Mouse (Mus musculus) monocyte, adult 2 months (primary cell): ENCODE measurements around the gene Fcrla.
"Not testable (repeated sequence)": the region's sequence is repeated elsewhere in the genome, so short reads cannot be mapped to it uniquely, and the experiment has no call there.

Experiments used
- DNase-seq, 2 experiments: peaks; one replicate each; pipeline ENCODE4 v3.0.0; 2022; ENCODE audit warnings: low spot score in 2 of 2, low read depth in 1 of 2

Gene Fcrla

GRCm38 (mm10) chr1:170927378-170927777 lies at the start of gene Fcrla:
TSS of gene Fcrla (minus strand) at chr1:170927583.
- DNase-seq, result no peak

DNA sequence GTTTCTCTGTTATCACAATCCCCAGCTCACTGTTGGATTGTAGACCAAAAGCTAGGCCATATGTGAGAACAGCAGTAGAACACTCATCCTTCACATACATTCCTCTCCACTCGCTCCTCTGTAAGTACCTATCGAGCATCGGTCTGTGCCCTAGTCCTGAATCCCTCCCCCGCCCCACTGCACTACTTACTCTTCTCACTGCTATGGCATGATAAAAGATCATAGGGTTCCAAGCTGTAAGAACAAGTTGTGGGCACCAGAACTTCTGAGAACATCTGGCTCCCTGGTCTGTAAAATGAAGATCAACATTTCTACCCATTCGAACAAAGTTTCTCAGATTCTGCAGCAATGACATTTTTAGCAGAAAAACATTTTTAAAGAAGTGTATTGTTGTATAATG lies 49.1 kb upstream of the Fcrla start, which contains the start of gene Fcgr2b:
Gene Fcgr2b (minus strand): TSS at position 101 of the 400 bp plus-strand sequence.
- no peak for DNase-seq

DNA sequence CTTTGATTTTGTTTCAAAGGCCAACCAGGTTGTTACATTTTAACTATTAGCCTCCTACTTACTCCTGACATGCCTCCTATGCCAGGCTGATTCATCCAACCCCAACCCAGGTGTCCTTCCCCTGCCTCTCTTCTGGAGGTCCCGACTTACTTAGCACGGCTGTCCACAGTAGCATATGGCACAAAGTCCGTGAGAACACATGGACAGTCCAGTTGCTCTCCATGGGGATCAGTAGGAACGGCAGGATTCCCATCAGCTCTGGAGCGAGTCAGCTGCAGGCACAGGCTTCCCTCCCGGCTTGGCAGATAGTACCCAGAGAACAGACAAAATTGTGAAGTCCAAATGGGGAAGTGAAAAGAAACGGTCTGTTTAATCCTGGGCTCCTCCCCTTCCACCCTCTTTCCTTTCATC lies 48.4 kb upstream of the Fcrla start:
- DNase-seq, result peak; percentile 35 to 45

DNA sequence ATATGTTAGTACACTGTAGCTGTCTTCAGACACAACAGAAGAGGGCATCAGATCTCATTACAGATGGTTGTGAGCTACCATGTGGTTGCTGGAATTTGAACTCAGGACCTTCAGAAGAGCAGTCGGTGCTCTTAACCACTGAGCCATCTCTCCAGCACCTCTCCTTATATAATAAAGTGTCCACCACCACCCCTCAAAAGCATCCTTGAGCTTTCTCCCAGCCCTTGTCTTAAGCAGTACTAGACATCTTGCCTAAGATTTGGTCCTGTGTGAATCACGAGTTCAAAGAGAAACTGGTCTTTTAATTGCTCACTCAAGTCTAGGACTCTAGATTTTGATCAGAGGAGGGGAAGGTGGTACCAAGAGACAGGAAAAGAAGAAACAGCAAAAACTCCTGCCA lies 48.0 kb upstream of the Fcrla start:
- not testable (repeated sequence) for DNase-seq

- DNase-seq, result no peak
Measured at GRCm38 (mm10) chr1:170974736-170975135, 47.4 kb upstream of the Fcrla start.

DNA sequence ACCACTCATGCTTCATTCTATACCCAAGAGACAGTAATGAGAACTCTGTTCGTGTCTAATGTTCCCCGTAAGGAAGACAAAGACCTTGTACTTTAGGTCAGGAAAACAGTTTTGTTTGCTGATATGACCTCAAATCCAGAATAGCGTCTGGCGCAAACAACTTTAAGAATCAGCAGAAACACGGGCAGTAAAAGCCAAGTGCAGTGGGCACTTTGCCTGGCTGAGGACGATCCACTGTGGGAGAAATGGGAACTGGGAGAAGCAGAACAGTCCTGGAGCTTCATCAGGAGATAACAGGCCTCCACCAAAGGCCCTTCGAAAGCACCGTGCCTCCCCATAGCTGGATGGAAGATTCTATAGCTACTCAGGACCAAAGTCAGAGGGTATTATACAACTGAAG lies 46.8 kb upstream of the Fcrla start:
- DNase-seq, result no peak

DNA sequence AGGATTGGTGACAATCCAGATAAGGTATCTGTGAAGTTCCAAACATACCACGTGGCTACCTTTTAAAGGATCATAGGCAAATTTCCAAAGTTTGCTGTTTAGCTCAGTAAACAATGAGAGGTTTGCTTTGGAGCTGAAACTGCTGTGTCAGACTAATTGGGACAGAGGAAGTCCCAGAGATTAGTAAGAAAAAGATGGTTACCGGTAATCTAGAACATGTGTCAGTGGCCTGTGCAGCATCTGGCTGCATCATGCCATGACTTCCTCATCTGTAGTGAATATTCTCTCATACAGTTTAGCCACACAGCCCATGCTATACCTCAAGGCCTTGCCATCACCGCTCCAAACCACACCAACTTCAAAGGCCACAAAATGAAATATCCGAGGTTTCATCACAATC lies 45.6 kb upstream of the Fcrla start:
- DNase-seq, result no peak

DNA sequence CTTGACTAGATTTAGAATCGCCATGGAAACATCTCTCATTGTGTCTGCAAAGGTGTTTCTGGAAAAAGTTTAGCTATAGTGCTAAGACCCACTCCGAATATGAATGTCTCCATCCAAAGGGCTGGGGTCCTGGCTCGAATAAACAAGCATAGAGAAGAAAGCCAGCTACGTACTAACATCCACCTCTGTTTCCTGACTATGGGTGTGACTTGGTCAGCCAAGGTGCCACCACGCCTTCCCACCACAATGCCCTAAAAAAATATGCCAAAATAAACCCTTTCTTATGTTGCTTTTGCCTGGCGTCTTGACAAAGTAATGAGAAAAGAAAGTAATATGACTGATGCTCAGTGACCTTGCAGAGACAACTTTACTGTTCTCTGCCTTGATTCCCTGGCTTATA lies 45.1 kb upstream of the Fcrla start:
- DNase-seq, result no peak

DNA sequence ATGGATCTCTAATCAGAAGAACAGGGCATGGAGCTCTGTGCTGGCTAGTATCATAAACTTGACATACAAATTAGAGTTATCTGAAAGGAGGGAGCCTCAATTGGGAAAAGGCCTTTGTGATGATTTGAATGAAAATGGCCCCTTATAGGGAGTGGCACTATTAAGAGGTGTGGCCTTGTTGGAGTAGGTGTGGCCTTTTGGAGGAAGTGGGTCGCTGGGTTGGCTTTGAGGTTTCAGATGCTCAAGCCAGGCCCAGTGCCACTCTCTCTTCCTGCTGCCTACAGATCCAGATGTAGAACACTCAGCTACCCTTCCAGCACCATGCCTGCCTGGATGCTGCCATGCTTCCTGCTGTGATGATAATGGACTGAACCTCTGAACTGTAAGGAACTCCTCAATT lies 41.2 kb upstream of the Fcrla start:
- no peak for DNase-seq

DNA sequence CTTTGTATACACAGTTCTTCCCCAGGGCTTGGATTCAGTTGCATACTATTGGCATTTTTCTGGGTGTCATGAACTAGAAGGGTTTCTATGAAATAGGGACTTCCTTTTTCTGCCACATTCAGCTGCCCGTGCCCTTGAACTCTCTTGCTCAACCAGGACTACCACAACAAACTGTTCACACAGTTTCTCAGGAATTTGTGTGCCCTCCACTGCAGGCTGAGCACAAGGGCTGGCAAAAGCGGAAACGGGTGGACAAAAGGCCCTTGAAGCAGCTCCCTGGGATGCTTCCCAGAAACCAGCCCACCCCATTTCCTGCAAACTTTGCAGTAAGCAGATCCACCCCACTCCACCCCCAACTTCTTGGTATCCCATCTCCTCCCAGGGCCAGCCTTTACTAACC lies 40.2 kb upstream of the Fcrla start:
- DNase-seq, result peak in 1 of 2 experiments; percentile 30

- no peak for DNase-seq
Measured at GRCm38 (mm10) chr1:170963087-170963486, 35.7 kb upstream of the Fcrla start.

DNA sequence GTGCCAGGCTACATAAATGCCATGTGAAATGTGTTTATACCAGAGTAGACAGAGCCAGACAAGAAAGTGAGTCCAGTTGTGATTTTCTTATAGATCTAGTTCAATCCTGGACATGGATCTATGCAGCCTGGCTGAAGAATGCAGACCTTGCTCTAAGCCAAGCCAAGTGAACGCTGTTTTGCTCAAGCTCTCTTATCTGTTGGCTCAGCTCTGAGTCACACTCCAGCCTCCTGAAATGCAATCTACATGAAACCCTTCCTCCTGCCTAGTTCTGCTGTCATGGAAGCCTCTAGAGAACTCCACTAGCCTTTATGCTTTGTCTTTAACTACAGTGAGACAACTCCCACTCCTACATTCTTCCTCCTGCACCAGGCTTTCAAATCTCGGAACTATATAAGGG lies 34.9 kb upstream of the Fcrla start:
- DNase-seq, result no peak

GRCm38 (mm10) chr1:170961101-170961500 lies 33.7 kb upstream of the Fcrla start:
- DNase-seq, result no peak

DNA sequence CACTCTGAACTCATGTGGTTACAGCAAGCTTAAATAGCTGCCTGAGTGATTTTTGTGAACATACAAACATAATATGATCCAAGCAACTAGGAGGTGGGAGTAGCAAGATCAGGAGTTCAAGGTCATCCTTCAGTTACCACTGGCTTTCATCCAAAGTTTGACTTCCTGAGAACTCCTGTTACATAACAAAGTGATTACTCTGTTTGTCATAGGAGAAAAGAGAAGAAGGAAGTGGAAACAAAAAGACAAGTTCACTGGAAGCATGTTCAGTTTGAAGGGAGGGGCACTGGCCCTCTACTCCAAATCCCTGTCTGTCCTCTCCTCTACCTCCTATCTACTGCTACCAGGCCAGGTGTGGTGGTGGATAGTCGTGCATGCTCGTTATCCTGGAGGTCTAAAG lies 32.4 kb upstream of the Fcrla start:
- DNase-seq, result no peak

GRCm38 (mm10) chr1:170958225-170958624 lies 30.8 kb upstream of the Fcrla start:
- DNase-seq, result no peak

GRCm38 (mm10) chr1:170953192-170953591 lies 25.8 kb upstream of the Fcrla start:
- DNase-seq, result peak in 1 of 2 experiments; percentile 29

DNA sequence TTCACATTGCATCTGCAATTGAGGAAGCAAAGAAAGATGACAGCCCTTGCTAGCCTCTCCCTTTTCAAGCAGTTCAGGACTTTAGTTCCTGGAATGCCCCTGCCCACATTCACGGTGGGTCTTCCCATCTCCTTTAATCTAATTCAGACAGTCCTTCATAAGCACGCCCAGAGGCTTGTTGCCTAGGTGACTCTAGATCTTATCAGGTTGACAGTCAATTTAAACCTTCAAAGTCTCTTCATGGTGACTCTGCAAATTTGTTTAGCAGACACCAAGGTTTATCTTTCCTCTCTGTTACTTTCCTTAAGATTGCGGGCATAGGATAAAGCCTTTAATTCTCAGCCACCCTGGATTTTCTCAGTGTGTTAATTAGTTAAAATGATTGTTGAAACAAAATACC lies 23.4 kb upstream of the Fcrla start:
- DNase-seq, result no peak

- DNase-seq, result not testable (repeated sequence)
Measured at GRCm38 (mm10) chr1:170944908-170945307, 17.5 kb upstream of the Fcrla start.

- not testable (repeated sequence) for DNase-seq
Measured at GRCm38 (mm10) chr1:170944151-170944550, 16.8 kb upstream of the Fcrla start.

- peak; percentile 45 to 54 for DNase-seq
Measured at GRCm38 (mm10) chr1:170939255-170939654, 11.9 kb upstream of the Fcrla start.

GRCm38 (mm10) chr1:170934383-170934782 lies 7.0 kb upstream of the Fcrla start:
- no peak for DNase-seq

- no peak for DNase-seq
Measured at GRCm38 (mm10) chr1:170933940-170934339, 6.6 kb upstream of the Fcrla start.

DNA sequence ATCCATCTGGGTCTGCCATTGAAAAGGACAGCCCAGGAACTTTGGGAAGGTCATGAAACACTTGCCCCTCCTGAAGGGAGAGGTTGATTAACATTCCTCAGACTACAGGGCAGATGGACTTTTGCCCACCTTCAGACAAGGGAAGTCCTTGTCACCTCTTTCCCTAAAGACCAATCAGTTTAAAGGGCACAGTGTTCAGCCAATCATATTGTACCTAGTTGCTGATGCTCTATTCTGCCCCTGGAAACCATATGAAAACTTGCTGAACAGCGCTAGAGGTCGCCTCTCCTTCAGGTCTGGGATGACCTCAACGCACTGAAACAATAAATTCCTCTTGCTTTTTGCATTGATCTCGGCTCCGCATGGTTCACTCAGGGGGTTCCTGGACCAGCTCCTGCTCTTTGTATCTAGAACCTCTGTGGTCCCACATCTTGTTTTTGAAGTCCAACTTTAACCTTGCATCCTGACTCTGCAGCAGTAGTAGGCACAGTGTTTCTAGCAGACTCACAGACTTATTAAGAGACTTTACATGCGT lies 6.1 kb upstream of the Fcrla start:
- DNase-seq, result no peak

- DNase-seq, result no peak
Measured at GRCm38 (mm10) chr1:170932043-170932442, 4.7 kb upstream of the Fcrla start.
